Mouse (Mus musculus) cerebellum, postnatal 10 days (tissue): ENCODE data around the gene Myom1.

Experiments
- DNase-seq, 2 experiments: peaks; one replicate each; pipeline ENCODE4 v3.0.0; 2021; ENCODE audit warnings: mixed read lengths in 2 of 2

Myom1 gene

DNA sequence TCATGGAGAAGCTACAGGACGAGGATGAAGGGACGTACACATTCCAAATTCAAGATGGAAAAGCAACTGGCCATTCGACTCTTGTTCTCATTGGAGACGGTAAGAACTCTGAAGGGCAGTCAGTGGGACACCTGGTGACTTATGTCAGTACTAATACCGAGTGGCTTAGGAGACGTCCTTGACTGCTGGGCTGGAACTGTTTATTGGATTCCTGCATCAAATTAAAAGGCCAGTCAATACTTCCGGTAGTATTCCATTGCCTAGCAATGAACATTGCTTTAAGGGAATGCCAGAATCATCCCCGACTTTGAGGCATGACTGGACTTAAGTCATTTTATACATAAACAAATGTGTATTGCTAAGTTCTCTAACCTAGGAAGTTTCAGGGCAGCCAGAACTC is 103.8 kb downstream of the Myom1 start:
- DNase-seq = no peak

DNA sequence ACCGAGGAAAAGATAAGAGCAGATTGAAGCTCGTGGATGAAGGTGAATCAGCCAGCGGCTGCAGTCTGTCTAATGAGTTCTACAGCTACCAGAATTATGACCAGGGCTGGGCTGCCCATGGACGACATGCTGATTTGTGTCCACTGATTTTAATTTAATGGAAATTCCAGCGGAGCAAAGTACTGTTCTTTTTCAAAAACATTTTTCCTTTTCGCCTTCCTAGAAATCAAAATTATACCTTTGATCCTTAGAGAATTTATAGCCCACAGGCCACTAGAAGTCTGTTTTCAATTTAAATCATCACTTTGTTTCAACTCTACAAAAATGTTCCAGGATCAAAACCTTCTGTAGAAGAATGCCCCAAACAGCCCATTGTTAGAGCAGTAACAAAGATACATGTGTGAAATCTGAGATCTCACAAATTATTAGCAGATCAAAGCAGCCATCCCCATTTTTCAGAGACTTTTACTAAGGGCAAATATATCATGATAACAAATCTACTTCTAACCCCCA is 108.4 kb downstream of the Myom1 start:
- DNase-seq = no peak

DNA sequence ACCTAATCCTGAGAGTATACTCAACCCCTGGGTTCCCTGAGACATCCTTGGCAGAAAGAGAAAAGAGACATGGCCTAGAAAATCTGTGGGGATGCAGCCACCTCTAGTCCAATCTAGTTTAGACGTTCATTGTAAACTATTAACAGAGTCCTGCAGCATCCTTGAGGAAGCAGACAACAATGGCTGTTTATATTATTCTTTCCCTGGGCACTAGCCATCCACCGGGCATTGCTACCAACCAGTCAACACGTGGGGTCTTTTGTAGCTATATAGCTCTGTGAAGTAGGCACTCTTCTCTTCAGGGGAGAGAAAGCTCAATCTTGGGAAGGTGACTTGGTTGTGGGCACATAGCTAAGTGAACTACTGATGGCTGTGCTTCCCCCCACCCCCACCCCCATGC is 110.3 kb downstream of the Myom1 start:
- no peak for DNase-seq

DNA sequence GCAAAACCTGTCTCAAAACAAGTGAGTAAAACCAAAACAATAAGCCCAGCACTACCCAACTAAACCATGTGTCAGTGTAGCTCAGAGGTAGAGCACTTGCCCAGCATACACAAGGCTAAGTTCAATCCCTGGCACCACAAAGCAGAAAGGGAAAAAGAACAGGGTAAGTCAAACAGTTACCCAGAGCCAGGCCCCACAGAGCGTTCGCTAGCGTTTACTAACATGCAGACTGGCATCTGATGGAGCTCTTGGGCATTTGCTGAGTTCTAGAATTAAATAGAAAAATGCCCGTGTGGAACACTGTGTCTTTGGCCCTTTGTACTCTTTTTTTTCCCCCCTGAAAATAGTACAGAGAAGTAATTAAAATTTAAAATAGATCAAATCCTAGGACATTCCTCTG is 111.8 kb downstream of the Myom1 start:
- no peak for DNase-seq

DNA sequence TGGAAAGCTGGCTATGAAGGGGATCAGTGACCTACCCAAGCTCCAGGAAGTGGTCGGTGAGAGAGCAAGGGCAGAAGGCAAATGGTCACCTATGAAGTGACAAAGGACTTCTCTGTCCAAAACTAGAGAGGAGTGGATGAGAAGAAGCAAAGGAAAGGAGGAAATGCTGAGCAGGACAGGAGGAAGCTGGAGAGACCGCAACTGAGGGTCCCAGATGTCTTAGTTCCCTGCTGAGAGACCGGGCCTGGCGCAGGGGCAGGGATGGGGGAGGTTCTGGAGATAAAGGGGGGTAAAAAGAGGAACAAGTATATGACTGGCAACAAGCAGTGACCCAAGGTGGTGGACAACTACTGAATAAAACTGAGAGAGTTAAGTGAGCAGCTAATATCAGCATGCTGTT is 115.5 kb downstream of the Myom1 start:
- DNase-seq = no peak

DNA sequence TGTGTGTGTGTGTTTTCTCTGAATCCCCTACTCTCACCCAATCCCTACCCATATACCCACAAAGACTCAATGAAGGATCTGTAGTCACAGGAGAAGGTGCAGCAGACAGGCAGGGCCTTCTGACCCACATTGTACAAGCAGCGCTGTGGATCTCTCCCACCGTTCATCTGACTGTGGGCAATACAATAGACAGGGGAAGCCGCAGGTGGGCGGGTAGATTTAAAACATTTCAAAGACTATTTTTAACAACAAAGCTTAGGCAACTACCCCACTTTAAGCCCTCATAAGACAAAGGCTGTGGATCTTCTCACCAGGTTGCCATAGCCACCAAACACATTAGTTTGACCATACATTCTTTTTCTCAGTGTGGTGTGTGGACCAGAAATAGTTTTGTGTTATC is 116.2 kb downstream of the Myom1 start:
- DNase-seq = no peak

DNA sequence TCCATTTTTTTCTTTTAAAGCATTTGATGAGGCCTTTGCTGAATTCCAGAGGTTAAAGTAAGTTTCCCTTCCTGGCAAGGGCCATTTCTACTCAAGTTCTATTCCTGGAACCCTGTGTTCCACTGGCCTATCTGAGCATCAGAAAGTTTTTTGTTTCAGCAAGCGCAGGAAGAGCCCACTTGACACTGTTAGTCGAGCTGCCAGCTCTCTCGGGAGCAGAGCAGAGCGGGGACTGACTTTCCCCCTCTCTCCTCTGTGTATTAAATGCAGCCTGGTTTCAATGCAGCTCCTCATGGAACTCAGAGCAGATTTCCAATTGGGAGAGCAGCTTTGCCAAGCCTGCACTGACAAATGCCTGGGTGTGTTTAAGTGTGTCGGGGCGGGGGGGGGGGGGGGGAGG is 118.2 kb downstream of the Myom1 start:
- peak in 1 of 2 experiments; percentile 21 for DNase-seq

DNA sequence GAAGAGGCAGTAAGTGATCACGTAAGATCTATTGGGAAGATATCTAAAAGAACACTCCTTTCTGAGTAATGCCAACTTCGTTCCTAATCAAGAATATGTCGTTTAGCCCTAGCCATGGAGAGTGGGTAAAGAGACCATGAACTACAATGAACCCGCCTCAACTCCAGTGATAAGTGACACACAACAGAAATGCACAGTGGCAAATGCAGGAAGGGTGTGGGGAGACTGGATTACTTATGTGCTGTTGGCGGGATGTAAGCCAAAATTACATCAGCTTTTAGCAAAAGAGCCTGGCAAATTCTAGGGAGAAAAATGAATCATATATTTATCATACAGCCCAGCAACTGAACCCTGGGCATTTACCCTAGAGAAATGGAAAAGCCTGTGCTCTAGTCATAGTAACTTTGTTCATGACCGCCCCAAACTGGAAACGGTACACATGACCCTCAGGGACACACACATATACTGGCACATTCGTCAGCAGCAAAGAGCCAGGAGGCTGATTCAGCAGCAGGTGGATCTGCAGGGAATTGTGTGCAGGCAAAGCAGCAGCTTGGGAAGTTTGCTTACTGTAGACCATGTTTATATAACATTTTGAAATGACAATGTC is 121.7 kb downstream of the Myom1 start:
- no peak for DNase-seq

DNA sequence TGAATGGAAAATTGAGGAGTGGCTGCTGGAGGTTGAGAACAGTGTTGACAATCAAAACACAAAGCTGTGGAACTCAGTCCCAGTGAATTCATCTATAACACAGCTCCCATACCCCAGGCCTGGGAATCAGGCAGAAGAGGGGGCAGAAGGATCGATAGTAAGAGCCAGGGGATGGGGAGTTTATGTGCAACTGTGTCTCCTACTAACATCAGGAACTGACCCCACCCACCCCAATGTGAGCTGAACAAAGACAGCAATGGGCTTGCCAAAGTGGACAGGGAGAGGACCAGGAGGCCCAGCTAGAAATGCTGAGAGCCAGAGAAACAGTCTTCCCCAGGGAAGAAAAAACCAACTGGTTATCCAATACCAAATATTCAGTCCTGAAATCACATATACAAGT is 122.2 kb downstream of the Myom1 start:
- no peak for DNase-seq

DNA sequence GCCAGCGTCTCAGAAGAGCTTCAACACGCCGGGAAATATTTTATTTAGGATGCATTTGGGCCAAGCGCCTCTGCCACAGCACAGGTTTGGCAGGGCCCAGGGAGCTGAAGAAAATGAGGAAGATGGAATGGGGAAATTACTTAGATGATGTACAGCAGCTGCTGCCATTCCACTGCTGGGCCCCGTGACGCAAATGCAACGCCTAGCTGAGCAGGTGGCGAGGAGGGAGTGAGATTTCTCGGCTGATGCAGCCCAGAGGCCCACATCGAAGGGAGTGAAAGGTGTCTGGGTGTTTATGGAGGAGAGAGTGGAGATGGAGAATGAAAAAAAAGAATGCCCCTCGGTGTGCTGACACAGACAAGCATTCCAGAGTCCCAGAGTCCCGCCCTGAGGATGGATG is 123.1 kb downstream of the Myom1 start:
- peak in 1 of 2 experiments; percentile 16 for DNase-seq

DNA sequence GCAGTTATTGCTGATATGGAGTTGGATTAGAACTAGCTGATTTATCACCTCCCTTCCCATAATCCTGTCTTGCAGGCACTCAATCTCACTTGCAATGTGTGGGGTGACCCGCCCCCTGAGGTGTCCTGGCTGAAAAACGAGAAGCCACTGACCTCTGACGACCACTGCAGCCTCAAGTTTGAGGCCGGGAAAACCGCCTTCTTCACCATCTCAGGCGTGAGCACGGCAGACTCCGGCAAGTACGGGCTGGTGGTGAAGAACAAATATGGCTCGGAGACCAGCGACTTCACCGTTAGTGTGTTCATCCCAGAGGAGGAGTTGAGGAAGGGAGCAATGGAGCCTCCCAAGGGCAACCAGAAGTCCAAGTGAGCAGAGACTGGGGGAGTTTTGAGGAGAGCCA is 123.6 kb downstream of the Myom1 start:
- DNase-seq = no peak

DNA sequence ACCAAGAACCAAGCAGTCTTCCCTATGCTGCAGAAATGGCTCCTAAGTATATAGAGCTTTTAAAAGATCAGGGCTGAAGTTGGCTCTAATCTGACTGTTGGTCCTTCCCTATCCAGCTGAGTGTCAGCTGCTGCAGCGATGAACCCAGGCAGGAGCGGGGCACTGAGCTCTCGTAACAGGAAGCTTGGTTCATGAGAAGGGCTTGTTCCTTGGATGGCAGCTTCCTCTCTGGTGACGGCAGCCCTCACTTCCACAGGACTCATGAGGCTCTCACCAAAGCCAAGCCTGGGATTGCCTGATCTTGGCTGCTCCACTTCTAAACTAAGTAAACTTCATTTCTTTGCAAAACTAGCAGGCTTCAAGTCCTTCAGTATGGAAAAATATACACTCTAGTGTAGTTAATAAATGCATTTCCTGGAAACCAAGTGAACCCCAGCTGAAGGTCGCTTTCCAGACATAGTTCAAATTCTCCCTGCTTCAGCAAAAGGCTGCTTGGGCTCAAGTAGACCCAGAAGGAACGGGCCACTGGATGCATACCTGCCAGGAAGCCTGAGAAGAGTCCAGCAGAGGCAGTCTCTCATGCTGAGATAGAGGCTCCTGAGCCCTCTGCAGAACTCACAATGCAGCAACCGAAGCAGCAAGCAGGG is 125.2 kb downstream of the Myom1 start:
- peak in 1 of 2 experiments; percentile 10 for DNase-seq

DNA sequence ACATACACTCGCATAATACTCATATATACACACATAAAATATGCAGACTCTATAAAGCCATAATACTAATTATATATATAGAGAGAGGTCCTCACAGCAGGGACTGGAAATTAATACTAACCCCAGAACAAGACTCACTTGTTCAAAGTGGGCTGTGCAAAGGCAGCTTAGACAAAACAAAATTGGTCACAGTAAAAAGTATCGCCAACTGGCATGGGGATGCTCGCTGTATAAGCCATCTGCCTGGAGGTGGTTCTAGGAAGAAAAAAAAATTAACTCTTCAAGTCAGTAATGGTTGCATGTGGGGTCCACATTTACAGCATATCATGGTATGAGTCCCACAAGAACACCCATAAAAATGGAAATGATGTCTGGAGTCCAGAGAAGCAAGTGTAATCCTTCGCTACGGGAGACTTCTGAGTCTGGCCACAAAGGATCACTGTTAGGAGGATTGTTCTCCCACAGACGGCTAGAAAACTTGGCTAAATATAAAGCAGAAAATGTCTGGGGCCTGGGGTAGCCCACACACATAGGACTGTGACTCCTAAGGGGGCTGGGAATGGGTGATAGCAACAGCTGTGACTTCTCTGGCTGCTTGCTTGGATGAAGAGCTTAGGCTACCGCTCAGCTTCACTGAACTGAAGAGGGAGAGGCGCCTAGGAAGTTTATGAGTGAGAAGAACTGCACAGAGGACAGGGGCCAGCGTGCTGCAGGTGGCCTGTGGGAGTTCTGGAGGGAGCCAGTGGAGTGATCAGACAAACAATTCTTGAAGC is 127.2 kb downstream of the Myom1 start:
- DNase-seq = peak; percentile 43 to 45

DNA sequence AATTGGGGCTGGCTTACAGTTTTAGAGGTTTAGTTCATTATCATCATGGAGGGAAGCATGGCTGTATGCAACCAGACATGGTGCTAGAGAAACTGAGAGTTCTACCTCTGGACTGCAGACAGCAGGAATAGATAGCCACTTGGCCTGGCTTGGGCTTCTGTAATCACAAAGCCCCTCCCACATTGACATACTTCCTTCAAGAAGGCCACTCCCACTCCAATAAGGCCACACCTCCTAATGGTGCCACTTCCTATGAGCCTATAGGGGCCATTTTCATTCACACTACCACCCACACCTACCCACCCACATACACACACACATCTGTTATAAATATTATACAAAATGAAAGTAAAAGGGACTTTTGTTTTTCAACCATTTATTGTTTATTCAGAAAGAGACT is 129.8 kb downstream of the Myom1 start:
- DNase-seq = no peak

DNA sequence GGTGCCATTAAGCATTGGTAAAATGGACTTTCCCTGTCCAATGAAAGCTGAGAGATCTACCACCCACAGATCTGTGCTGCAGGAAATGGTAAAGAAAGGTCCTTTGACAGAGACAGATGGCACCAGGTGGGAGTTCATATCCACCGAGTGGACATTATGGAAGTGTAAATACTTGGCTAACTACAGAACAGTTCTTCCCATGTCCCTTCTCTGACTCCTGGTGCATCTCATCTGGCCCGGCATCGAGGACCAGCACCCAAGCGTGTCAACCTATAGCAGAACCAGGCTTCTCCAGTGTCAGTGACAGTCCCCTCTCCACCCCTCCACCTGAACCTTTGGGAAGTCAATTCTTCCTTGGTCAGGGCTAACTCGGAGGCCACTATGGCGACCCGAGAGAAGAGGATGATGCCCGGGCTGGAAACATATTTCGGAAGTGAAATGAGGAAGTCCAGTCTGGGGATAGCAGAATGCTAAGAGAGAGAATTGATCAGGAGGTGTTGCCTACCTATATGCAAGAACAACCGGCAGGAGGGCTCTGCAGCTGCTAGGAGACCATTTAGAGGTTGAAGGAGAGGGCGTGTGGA is 130.5 kb downstream of the Myom1 start:
- DNase-seq = no peak

DNA sequence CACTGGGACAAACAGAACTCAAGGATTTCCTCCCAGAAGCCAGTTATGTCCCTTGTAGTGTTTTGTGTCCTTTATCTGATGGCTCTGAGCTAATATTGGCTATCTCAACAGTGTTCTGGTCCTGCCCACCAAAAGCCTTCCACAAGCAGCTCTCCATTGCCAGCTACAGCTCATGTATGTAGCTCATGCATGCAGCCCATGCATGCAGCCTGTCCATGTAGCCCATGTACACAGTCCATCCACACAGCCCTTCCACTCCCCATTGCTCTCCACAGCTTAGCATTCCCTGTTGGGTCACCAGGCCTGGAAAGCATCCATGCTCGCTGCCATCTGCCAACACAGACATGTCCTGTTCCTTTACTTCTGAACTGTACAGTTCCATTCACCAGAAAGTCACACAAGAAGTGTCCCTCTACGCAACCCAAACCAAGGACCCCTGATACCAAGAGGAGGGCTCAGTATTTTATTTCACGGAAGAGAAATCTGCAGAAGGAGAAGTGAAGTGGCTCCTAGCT is 132.1 kb downstream of the Myom1 start:
- peak; percentile 50 to 65 for DNase-seq

DNA sequence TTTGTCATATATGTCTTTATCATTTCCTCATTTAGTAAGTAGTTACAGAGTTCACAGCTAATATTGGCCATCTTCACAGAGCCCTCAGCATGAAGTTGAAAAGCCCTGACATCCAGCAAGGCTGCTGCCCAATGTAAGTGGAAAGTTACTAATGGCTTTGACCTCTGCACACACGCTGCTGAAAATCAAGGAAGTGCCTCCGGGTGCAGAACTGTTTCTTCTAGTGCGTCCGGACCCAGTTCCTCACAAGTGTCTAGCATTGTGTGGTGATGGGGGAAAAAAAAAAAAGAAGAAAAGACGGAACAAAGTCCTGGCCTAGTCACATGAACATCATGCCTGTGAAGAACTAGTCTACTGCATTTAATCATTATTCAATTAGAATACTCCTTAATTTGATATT is 132.7 kb downstream of the Myom1 start:
- DNase-seq = no peak

DNA sequence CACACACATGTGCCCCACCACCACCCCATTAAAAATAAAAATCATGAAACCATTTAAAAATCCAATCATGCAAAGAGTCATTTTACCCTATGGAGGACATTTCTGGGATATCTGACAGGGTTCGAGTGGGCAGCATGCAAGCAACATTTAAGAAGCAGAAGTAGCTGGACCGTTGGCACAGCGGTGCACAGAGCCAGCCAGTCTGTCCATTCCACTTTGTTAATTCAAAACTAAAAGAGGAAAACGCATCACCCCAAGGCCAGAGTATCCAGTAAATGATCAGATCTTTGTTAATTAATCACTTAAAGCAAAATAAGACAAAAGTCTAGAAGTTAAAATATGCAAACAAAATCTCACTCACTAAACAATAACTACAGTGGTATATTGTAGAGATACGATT is 133.4 kb downstream of the Myom1 start:
- DNase-seq = no peak

DNA sequence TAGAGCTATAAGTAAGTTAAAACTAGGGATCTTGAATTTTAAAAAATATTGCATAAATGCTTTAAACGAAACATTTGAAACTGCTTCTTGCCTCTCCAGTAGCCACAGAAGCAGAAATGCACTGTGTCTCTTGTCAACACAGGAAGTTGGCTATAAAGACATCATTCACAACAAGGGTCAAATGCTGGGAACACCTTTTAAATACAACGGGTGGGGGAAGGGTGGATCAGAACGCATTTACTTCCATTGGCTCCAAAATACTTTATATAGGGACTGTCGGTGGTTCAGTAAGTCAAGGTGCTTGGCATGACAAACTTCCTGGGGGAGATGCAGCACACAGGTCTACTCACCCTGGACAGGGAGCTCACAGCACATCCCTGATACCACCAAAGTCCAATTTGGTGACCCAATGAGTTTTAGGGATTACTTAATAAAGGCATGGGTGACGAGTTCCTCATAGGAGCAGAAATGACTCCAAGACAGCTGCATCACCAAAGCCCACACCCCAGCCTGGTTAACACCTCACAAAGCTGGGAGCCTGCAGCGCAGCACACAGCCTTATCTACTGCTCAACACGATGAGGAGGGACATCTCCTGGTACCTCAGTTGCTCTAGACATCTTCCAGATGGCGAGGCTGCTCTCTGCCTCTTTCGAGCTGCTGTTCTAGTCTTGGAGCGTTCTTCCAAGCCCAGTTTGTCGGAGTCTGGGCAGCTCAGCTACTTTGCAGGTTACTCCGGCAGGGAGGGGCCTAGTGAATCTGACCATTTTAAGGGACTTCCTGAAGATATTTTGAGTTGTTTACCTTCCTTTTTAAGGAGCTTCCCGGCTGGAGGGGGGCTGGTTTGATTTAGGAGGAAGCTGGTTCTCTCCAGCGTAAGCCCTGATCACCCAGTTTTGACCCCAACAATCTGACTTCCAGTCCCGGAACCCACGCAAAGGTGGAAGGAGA is 134.2 kb downstream of the Myom1 start:
- DNase-seq = no peak

DNA sequence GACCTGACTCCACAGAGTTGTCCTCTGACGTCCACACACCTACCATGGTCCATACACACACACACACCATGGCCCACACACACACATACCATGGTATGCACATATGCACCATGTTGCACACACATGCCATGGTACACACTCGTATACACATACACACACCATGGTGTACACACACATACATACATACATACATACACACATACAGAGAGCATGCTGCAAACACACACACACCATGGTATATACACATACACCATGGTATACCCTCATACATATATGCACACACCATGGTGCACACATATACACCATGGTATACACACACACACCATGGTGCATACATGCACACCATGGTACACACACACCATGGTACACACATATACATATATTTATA is 134.9 kb downstream of the Myom1 start:
- DNase-seq = no peak

DNA sequence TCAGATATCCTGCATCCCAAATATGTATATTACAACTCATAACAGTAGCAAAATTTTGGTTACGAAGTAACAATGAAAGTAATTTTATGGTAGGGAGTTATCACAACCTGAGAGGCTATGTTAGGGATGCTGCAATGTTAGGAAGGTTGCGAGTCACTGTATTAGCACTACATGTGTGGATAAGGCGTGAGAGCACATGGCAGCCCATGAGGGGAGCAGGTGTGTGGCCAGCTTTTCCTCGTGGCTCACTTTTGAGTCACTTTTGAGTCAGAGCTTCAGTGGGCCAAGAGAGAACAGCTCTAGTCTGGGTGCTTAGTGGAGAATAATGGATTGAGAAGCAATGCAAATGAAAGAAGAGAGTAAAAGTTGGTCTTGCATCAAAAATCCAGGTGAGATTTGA is 139.6 kb downstream of the Myom1 start:
- DNase-seq = no peak

DNA sequence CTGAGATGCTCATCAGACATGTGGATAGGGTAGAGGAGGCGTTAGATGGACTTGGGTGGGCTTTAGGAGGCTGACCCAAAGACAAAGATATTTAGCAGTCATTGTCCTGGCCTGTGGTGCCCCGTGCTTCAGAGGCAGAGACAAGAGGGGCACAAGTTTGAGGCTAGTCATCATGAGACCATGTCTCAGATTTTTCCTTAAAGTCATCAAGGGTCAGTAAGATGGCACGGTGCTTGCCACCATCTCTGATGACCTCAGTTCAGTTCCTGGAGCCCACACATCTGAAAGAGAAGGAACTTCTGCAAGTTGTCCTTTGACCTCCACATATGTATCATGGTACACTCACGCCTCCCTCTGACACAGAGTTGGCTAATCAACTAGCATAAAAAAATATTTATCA is 140.7 kb downstream of the Myom1 start:
- DNase-seq = no peak
